Mouse (Mus musculus): ENCODE results near the gene Mrln.
"Not testable (repeated sequence)": the region's sequence is repeated elsewhere in the genome, so short reads cannot be mapped to it uniquely, and the experiment has no call there.

Gene Mrln

GRCm38 (mm10) chr10:70195786-70196185 is 8.7 kb upstream of the Mrln start:
- no peak for DNase-seq

- DNase-seq, result no peak
Observed at GRCm38 (mm10) chr10:70196666-70197065, 7.8 kb upstream of the Mrln start.

GRCm38 (mm10) chr10:70197601-70198000 is 6.9 kb upstream of the Mrln start:
- no peak for DNase-seq

DNA sequence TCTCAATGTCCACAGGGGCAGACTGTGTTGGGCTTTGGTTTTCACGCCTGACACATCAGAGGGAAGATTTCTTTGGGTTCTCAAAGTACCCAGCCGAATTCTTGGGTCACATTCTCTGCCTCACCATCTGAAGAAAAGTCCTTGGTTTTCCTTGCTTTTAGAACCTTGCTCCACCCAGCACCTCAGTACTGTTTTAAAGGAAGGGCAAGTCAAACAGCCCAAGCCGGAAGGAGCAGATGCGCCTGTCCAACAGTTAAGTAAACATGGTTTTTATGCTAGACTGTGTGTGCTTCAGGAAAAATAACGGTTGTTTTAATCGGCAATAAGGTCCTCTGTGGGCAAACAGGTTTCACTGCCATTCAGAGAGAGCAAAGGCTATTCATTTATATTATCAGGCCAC is 6.5 kb upstream of the Mrln start:
- DNase-seq, result no peak

- no peak for DNase-seq
Observed at GRCm38 (mm10) chr10:70198951-70199463, 5.5 kb upstream of the Mrln start.

GRCm38 (mm10) chr10:70199466-70200210 is 4.8 kb upstream of the Mrln start:
- no peak for DNase-seq

DNA sequence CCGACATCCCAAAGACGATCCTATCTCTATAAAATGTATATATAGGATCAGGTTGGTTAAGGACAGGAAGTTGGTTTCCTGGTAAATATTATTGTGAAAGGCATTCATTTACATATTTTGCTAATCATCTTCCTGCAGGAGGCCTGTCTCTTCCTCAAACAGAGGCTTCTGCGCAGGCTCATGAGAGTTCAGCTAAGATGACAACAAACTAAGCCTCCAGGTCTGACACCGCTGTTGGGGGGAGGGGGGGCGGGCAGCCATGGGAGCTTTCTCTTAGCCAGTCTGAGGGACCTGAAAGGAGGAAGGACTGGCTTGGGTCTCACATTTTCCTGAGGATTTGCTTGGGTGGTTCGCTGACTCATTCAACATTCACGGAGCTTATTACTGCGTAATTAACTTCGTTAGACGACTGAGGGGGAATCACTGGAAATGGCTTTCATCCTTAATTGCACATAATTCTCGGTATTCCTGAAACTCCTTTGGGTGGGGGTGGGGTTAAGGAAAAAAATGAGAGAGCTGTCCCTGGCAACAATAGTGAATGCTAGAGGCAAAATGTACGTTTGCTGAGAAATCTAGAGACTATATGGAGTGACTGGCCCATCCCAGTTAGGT is 3.5 kb upstream of the Mrln start:
- no peak for DNase-seq

DNA sequence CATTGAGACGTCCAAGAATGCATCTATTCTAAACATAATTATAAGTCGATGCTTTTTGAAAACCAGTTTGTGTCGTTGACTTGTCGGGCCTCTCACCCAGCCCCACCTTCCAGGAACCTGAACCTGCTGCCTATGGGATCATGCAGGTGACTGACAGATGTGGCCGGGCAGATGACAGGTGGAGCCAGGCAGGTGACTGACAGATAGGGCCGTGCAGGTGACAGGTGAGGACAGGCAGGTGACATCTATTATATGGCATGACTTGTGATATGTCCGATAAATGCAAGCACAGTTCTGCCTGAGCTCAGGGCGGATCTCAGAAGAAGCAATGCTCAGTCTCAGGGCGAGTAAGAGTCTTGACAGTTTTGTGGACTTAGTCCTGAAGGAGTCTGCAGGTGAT is 6.8 kb downstream of the Mrln start:
- DNase-seq, result no peak

DNA sequence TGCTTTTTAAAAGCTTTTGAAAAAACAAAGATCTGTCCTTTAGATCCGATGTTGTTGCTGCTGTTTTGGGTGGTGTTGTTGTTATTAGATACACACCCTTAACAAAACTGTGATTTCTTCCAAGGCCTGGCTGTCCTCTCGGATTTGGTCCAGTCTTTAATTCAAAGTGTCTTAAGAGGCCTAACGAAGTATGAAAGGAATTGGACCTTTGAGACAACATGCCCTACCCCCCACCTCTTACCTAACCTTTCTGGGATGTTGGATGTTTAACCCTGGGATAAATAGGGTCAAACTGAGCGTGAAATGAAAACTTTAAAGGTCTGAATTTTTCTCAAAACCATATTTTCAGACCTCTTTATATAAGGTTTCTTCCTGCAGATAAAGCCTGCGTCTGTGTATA is 16.5 kb downstream of the Mrln start:
- DNase-seq, result no peak

GRCm38 (mm10) chr10:70222231-70222630 is 17.8 kb downstream of the Mrln start:
- DNase-seq, result not testable (repeated sequence)

DNA sequence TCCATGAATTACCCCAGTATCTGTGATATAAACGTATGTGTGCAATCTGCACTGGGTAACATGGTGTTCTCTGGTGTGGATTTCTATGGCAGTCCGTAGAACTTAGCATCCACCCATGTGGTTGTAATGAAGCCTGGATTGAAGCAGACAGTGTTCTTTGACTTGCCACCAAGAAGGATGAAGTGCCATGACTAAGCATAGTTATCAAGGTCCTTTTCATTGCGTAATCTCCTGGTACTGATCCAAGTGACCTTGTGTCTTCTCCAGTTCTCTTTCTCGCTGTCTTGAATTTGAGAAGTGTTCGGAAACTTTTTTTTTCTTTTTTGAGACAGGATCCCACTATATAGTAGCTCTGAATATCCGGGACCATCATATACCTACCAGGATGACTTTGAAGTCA is 20.1 kb downstream of the Mrln start:
- no peak for DNase-seq

- DNase-seq, result no peak
Observed at GRCm38 (mm10) chr10:70225760-70226159, 21.3 kb downstream of the Mrln start.

GRCm38 (mm10) chr10:70226608-70227007 is 22.1 kb downstream of the Mrln start:
- DNase-seq, result no peak

DNA sequence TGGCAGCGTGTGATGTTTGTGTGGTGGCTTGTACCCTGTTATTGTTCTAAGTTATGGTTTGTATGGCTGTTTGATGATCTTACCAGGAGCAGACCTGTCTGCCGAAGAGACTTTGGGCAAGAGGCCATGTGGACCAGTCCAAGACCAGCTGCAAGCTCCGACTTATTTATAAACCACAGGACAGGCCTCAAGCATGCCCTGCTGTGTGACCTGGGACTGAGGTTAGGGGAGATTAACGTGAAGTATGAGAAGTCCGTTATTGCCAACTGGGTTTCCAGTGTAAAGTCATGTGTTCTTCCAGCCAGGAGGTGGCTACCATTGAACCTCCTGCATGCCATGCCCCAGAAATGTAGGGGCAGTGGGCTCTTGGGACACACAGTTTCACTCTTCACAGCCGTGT is 25.9 kb downstream of the Mrln start:
- no peak for DNase-seq

GRCm38 (mm10) chr10:70237936-70238335 is 33.5 kb downstream of the Mrln start:
- DNase-seq, result no peak

GRCm38 (mm10) chr10:70242751-70243444 is 38.4 kb downstream of the Mrln start:
- DNase-seq, result no peak

DNA sequence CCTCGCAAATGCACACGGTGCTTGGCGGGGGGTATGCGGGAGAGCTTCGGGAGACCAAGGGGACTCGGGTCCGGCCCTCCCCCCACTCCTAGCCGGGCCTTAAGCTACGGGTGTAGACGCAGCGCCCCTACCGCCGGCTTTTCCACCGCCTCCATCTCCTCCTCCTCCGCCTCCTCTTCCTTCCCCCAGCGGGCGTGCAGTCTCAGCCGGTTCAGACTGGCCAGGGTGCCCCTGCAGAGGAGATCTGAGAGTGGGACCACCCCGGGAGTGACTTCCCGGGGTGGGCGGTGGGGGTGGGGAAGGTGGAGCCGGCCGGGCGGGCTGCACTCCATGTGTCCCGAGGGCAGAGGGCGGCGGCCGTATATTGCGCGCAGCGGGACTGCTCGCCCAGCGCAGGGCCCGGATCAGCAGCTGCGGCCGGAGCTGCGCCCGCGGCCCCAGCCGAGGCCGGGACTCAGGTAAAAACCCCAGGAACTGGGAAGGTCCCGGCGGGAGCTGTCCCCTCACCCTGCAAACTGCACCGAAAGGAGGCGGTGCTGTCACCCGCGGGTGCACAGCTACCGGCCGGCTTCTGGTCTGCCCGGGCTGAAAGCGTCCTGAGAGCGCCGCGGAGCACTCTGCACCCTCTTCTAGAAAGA is 40.6 kb downstream of the Mrln start, which contains the start of gene Slc16a9:
Gene Slc16a9 (plus strand): TSS at position 180 of the 638 bp plus-strand sequence.
- DNase-seq, result peak in 1 of 2 experiments; percentile 26

- DNase-seq, result no peak
Observed at GRCm38 (mm10) chr10:70245559-70245945, 41.1 kb downstream of the Mrln start.

DNA sequence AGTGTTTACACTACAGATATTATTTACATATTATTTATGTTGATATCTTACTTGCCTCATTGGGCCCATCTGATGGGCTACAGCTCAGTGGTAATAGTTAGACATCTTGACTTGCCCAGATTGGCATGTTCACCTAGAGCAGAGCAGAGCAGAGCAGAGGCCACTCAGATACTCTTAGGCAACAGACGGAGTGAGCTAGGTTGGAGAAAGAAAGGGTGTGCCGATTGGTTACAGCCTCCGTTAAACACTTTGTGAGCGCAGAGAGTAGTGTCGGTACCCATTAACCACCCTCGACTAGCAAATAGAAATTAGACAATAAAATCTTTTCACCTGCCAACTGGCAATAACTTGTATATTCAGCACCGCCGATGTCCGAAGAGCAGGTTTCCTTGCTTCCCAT is 41.6 kb downstream of the Mrln start:
- no peak for DNase-seq

DNA sequence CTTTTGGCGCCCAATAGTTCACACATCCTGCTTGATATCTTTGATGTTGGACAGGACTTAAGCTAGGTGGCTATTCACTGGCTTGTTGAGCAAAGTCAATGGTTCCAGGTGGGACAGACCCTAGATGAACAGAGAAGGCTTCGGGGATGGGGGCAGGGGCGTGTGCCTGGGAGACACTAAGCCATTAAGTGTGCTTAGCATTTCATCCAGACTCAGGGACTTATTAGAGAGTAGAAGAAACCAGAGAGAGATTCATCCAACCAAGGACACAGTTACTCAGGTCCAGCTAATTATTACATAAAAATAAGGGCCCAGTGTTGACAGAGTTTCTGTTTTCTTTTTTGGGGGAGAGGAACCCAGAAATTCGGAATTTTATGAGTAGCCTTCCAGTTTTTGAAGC is 45.9 kb downstream of the Mrln start:
- DNase-seq, result no peak

DNA sequence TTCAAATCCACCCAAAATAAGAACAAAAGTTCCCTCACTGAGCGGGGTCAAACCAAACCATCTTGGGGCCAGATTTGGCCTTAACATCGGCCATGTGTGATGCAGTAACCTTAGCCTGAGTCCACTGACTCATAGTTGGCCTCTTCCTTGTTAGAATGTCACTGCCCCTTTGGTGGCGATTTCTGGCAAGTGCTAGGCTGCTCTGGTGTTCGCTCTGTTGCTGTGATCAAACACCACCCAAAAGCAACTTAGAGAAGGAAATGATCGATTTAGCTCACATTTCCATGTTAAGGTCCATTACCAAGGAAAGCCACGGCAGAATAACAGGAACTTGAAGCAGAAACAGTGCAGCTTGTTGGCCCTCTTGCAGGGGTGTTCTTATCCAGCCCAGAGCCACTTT is 46.3 kb downstream of the Mrln start:
- DNase-seq, result no peak

- DNase-seq, result no peak
Observed at GRCm38 (mm10) chr10:70254666-70255065, 50.2 kb downstream of the Mrln start.

- no peak for DNase-seq
Observed at GRCm38 (mm10) chr10:70255601-70256210, 51.2 kb downstream of the Mrln start.

All from spleen, adult 18-20 months (tissue).